Mouse (Mus musculus): ENCODE measurements around the gene Tctn1. TPM values are rescaled to one million over a fixed set of nuclear protein-coding genes. Genes with fewer than 3 reads are reported as not detected.

Tctn1 gene
- polyA plus RNA-seq (2014; fragmentation: Illumina TruSeq; extraction: RNeasy Lipid Tissue Mini Kit (QIAGEN cat#74804); ENCODE audit: low read depth, low replicate concordance), result 0.64 TPM

GRCm38 (mm10) chr5:122263933-122264905 lies at the start of gene Tctn1:
TSS of gene Tctn1 (minus strand) at chr5:122264460.

DNA sequence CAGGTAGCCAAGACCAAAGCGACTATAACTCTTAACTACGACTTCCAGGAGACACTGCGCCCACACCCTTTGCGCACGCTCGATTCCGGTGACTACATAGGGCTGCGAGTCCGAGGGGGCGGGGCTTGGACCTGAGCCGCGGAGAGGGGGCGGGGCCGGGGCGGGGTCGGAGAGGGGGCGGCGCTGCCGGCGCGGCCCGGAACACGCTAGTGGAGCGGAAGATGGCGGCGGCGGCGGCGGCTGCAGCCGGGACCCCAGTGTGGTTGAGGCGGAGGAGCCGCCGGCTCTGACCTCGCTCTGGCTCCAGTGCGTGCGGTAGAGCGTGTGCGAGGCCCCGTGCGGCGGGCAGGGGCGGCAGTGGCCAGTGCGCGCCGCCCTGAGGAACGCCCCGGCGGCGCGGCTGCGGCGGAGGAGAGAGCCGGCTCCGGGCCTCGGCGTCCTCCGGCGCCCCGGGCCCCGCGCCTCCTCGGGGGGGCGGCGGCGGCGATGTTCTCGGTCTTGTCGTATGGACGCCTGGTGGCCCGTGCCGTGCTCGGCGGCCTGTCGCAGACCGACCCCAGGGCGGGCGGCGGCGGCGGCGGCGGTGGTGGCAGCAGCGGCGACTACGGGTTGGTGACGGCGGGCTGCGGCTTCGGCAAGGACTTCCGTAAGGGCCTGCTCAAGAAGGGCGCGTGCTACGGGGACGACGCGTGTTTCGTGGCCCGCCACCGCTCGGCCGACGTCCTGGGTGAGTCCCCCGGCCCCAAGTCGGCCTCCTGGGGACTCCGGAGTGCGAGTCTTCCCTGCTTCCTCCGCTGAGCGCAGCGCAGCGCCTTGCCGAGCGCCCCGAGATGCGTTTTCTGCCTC lies 20.1 kb upstream of the Tctn1 start, which contains the start of gene Pptc7:
Pptc7 (plus strand) TSS at position 183 of the 846 bp plus-strand sequence.

GRCm38 (mm10) chr5:122206475-122206874 lies 57.8 kb downstream of the Tctn1 start, which contains the start of gene Hvcn1:
TSS of gene Hvcn1 (plus strand) at chr5:122206804.

Other genes starting within 250 kb of the Tctn1 start
- gene Cux2, start 214.4 kb downstream of the Tctn1 start, polyA plus RNA-seq (2014; fragmentation: Illumina TruSeq; extraction: RNeasy Lipid Tissue Mini Kit (QIAGEN cat#74804); ENCODE audit: low read depth, low replicate concordance), result 0.13 TPM
- not detected for gene Myl2, start 163.5 kb downstream of the Tctn1 start, polyA plus RNA-seq (2014; fragmentation: Illumina TruSeq; extraction: RNeasy Lipid Tissue Mini Kit (QIAGEN cat#74804); ENCODE audit: low read depth, low replicate concordance)
- gene Ccdc63, start 123.6 kb downstream of the Tctn1 start, polyA plus RNA-seq (2014; fragmentation: Illumina TruSeq; extraction: RNeasy Lipid Tissue Mini Kit (QIAGEN cat#74804); ENCODE audit: low read depth, low replicate concordance), result not detected
- gene Ppp1cc, start 106.2 kb downstream of the Tctn1 start, polyA plus RNA-seq (2014; fragmentation: Illumina TruSeq; extraction: RNeasy Lipid Tissue Mini Kit (QIAGEN cat#74804); ENCODE audit: low read depth, low replicate concordance), result 132 TPM
- not detected for gene Hvcn1, start 57.7 kb downstream of the Tctn1 start, polyA plus RNA-seq (2014; fragmentation: Illumina TruSeq; extraction: RNeasy Lipid Tissue Mini Kit (QIAGEN cat#74804); ENCODE audit: low read depth, low replicate concordance)
- gene Pptc7, start 19.9 kb upstream of the Tctn1 start, polyA plus RNA-seq (2014; fragmentation: Illumina TruSeq; extraction: RNeasy Lipid Tissue Mini Kit (QIAGEN cat#74804); ENCODE audit: low read depth, low replicate concordance), result 10.9 TPM
- gene Rad9b, start 89.8 kb upstream of the Tctn1 start, polyA plus RNA-seq (2014; fragmentation: Illumina TruSeq; extraction: RNeasy Lipid Tissue Mini Kit (QIAGEN cat#74804); ENCODE audit: low read depth, low replicate concordance), result 2.5 TPM
- 75.7 TPM for gene Vps29, start 89.9 kb upstream of the Tctn1 start, polyA plus RNA-seq (2014; fragmentation: Illumina TruSeq; extraction: RNeasy Lipid Tissue Mini Kit (QIAGEN cat#74804); ENCODE audit: low read depth, low replicate concordance)
- gene Gpn3, start 107.4 kb upstream of the Tctn1 start, polyA plus RNA-seq (2014; fragmentation: Illumina TruSeq; extraction: RNeasy Lipid Tissue Mini Kit (QIAGEN cat#74804); ENCODE audit: low read depth, low replicate concordance), result 11.6 TPM
- gene Fam216a, start 107.9 kb upstream of the Tctn1 start, polyA plus RNA-seq (2014; fragmentation: Illumina TruSeq; extraction: RNeasy Lipid Tissue Mini Kit (QIAGEN cat#74804); ENCODE audit: low read depth, low replicate concordance), result 2.3 TPM
- 64.0 TPM for gene Arpc3, start 127.4 kb upstream of the Tctn1 start, polyA plus RNA-seq (2014; fragmentation: Illumina TruSeq; extraction: RNeasy Lipid Tissue Mini Kit (QIAGEN cat#74804); ENCODE audit: low read depth, low replicate concordance)
- 3.9 TPM for gene Anapc7, start 157.2 kb upstream of the Tctn1 start, polyA plus RNA-seq (2014; fragmentation: Illumina TruSeq; extraction: RNeasy Lipid Tissue Mini Kit (QIAGEN cat#74804); ENCODE audit: low read depth, low replicate concordance)
- 101 TPM for gene Atp2a2, start 237.8 kb upstream of the Tctn1 start, polyA plus RNA-seq (2014; fragmentation: Illumina TruSeq; extraction: RNeasy Lipid Tissue Mini Kit (QIAGEN cat#74804); ENCODE audit: low read depth, low replicate concordance)